In genomic region chr19:5490313-5490897, GRCm38 (mm10) we compare ENCODE assay signal across 8 mouse cellular contexts. TPM values are rescaled to one million over a fixed set of nuclear protein-coding genes. Genes with fewer than 3 reads are reported as not detected.
DNase-seq lines count a peak whose midpoint lies in the region; ATAC-seq and TF ChIP-seq lines count a peak whose summit lies in the region.

Gene Cfl1 (plus strand): TSS chr19:5490455.

- ATAC-seq in frontal cortex, adult (ENCODE audit: low TSS enrichment): peak; percentile 56
- ATAC-seq in lung, postnatal 0 days: peak; percentile 59

- peaks cover 57% of the 10 kb centered on the region for H3K4me1 ChIP-seq in hindbrain, embryonic 10.5 days (replicated peaks)
- H3K4me1 ChIP-seq in lung, postnatal 0 days (ENCODE audit: insufficient read depth, low read depth, low read length): peaks cover 21% of the 10 kb centered on the region; the same call in 1 of the 2 replicates

- DNase-seq in MEL-GATA-1-ER (ENCODE audit: extremely low read depth, low read depth): peak; percentile 95
- peak; percentile 92 for DNase-seq in cerebellum, adult 8-10 months
- peak; percentile 96 for DNase-seq in hindbrain, embryonic 10.5 days (ENCODE audit: low spot score)
- DNase-seq in layer of hippocampus, adult 9-11 months: peak; percentile 96
- peak; percentile 99 for DNase-seq in lung, postnatal 0 days (ENCODE audit: low spot score)
- peak; percentile 85 for DNase-seq in ovary, postnatal 14 days (ENCODE audit: low spot score)
- peak; percentile 97 for DNase-seq in thymus, postnatal 14 days

- TF ChIP-seq EP300 in lung, postnatal 0 days (IDR thresholded peaks at IDR 0.05): no peak

- H3K36me3 ChIP-seq in hindbrain, embryonic 10.5 days: peaks cover 48% of the 10 kb centered on the region
- H3K36me3 ChIP-seq in lung, postnatal 0 days (ENCODE audit: insufficient read depth, low read length): peaks cover 14% of the 10 kb centered on the region

- H3K9ac ChIP-seq in lung, postnatal 0 days (replicated peaks; ENCODE audit: low read depth): peak within 1 kb of the TSS; percentile 96

- peak within 1 kb of the TSS; percentile 76 for H3K4me2 ChIP-seq in lung, postnatal 0 days (replicated peaks; ENCODE audit: low read depth, low read length)

- TF ChIP-seq CTCF in lung, postnatal 0 days (IDR thresholded peaks at IDR 0.05): peak; percentile 35

- peak within 1 kb of the TSS; percentile 99 for H3K4me3 ChIP-seq in hindbrain, embryonic 10.5 days
- peak within 1 kb of the TSS; percentile 94 for H3K4me3 ChIP-seq in lung, postnatal 0 days (ENCODE audit: low read depth, low read length)

- H3K9me3 ChIP-seq in hindbrain, embryonic 10.5 days: no peaks in the 10 kb centered on the region
- H3K9me3 ChIP-seq in lung, postnatal 0 days (ENCODE audit: low read length): no peaks in the 10 kb centered on the region

- WGBS in hindbrain, embryonic 10.5 days: under 1% methylated on average over 62 of the region's 62 CpGs
- WGBS in lung, postnatal 0 days: 3% methylated on average over 58 of the region's 62 CpGs

- H3K27ac ChIP-seq in hindbrain, embryonic 10.5 days: peak within 1 kb of the TSS; percentile 99
- peak within 1 kb of the TSS; percentile 98 for H3K27ac ChIP-seq in lung, postnatal 0 days (ENCODE audit: low read length)

- no peaks in the 10 kb centered on the region for H3K27me3 ChIP-seq in hindbrain, embryonic 10.5 days (ENCODE audit: insufficient read depth, poor library complexity, severe bottlenecking)
- no peaks in the 10 kb centered on the region for H3K27me3 ChIP-seq in lung, postnatal 0 days (replicated peaks; ENCODE audit: insufficient read depth, low read length)

RNA-seq across cellular contexts. Expression of gene Cfl1, which starts in this region (rescaled TPM):
- 3,259 and 3,562 TPM in 2 replicates for polyA plus RNA-seq in hindbrain, embryonic 10.5 days (2016; fragmentation: Nextera tagmentation; extraction: Ambion mirVana)
- polyA plus RNA-seq in lung, postnatal 0 days (2015; fragmentation: Nextera tagmentation; extraction: Ambion mirVana): 1,591 and 1,653 TPM in 2 replicates

Comparison
In these comparisons a context has a peak if more than half of its experiments do, and no peak if none do; other contexts are left out.
1. Peak in every context shown above with its lines: DNase-seq, ATAC-seq, H3K4me3 ChIP-seq and H3K27ac ChIP-seq.